Mouse (Mus musculus) stomach, embryonic 14.5 days (tissue): ENCODE results near the gene Mthfr. TPM values are rescaled to one million over a fixed set of nuclear protein-coding genes. Genes with fewer than 3 reads are reported as not detected.
"Not testable (repeated sequence)": the region's sequence is repeated elsewhere in the genome, so short reads cannot be mapped to it uniquely, and the experiment has no call there.

Experiments
- ATAC-seq: fragments of 200-750 bp; cut with Nextera tagmentation; 2 replicates; pipeline ENCODE4 v1.8.0; 2017; ENCODE audit warnings: low read depth, moderate TSS enrichment; ENCODE audit not compliant: insufficient number of reproducible peaks, insufficient read depth, low FRiP score
- H3K27ac ChIP-seq: fragments of 300-500 bp; sonication (generic); 2 replicates; pipeline ENCODE4 v1.5.1; 2014; ENCODE audit warnings: mild to moderate bottlenecking, low read length, moderate library complexity, mixed read lengths
- H3K27me3 ChIP-seq: fragments of 300-500 bp; sonication (generic); 2 replicates; pipeline ENCODE4 v1.6.1; 2014; ENCODE audit warnings: low read length, control low read depth, mixed read lengths; ENCODE audit not compliant: control insufficient read depth, insufficient read depth
- H3K36me3 ChIP-seq: fragments of 300-500 bp; sonication (generic); 2 replicates; pipeline ENCODE4 v1.6.1; 2014; ENCODE audit warnings: mild to moderate bottlenecking, control low read depth, low read length, moderate library complexity, mixed read lengths; ENCODE audit not compliant: control insufficient read depth, insufficient read depth
- H3K4me1 ChIP-seq: fragments of 300-500 bp; sonication (generic); 2 replicates; pipeline ENCODE4 v1.6.1; 2014; ENCODE audit warnings: low read length, control low read depth, mixed read lengths; ENCODE audit not compliant: control insufficient read depth, insufficient read depth
- H3K4me2 ChIP-seq: fragments of 300-500 bp; sonication (generic); replicated peaks from 2 replicates; pipeline ENCODE4 v1.6.1; 2014; ENCODE audit warnings: low read depth, low read length, control low read depth
- H3K4me3 ChIP-seq: fragments of 300-500 bp; sonication (generic); 2 replicates; pipeline ENCODE4 v1.5.1; 2014; ENCODE audit warnings: low read depth, low read length, control low read depth
- H3K9ac ChIP-seq: fragments of 300-500 bp; sonication (generic); replicated peaks from 2 replicates; pipeline ENCODE4 v1.6.1; 2014; ENCODE audit warnings: low read depth, mild to moderate bottlenecking, control low read depth, low read length, moderate library complexity, mixed read lengths
- H3K9me3 ChIP-seq: fragments of 300-500 bp; sonication (generic); 2 replicates; pipeline ENCODE4 v1.6.1; 2016; ENCODE audit warnings: low read depth, low read length, control low read depth; ENCODE audit not compliant: control insufficient read depth
- WGBS: fragments of 180-500 bp; shearing (Covaris S2); extraction: QIAGEN DNeasy Blood & Tissue Kit; methylation state at CpG from one replicate; pipeline ENCODE4 v1.1.7; 2014; 5-methylcytosine and 5-hydroxymethylcytosine counted together
- polyA plus RNA-seq: library from polyadenylated mRNA; unstranded; fragments of >200 nt; fragmentation: Nextera tagmentation; extraction: Ambion mirVana; gene quantifications from 2 replicates; pipeline ENCODE4 v1.2.1, GENCODE M21; 2014

Mthfr gene
- polyA plus RNA-seq, 1 experiment from 2014 or later = 18.0 TPM

GRCm38 (mm10) chr4:148043327-148043726 is 4.5 kb downstream of the Mthfr start:
- 83% methylated on average over 6 of the region's 8 CpGs for WGBS

GRCm38 (mm10) chr4:148044113-148044512 is 5.2 kb downstream of the Mthfr start:
- Histone ChIP-seq H3K4me1 (peaks cover 25% of the 10 kb centered on the region), H3K4me3 (no peak overlapping the region), H3K36me3 (peaks cover 18% of the 10 kb centered on the region), H3K9me3 (no peaks in the 10 kb centered on the region), H3K27ac (no peak overlapping the region), H3K27me3 (no peaks in the 10 kb centered on the region), H3K9ac (no peak overlapping the region), H3K4me2 (no peak overlapping the region)
- WGBS = 94% methylated on average over 2 of the region's 2 CpGs
- no peak for ATAC-seq

More at GRCm38 (mm10) chr4:148043327-148043726, 4.5 kb downstream of the Mthfr start:
- H3K9me3 ChIP-seq, H3K27me3 ChIP-seq, H3K27ac ChIP-seq, H3K9ac ChIP-seq, H3K4me2 ChIP-seq, ATAC-seq, H3K4me3 ChIP-seq: not testable (repeated sequence)
- peaks cover 25% of the 10 kb centered on the region for H3K4me1 ChIP-seq
- H3K36me3 ChIP-seq = peaks cover 17% of the 10 kb centered on the region

GRCm38 (mm10) chr4:148046450-148047031 is 7.7 kb downstream of the Mthfr start:
- H3K9me3 ChIP-seq = no peaks in the 10 kb centered on the region
- no peak overlapping the region for H3K4me3 ChIP-seq
- no peaks in the 10 kb centered on the region for H3K27me3 ChIP-seq
- no peak overlapping the region for H3K4me2 ChIP-seq
- no peak overlapping the region for H3K9ac ChIP-seq
- 64% methylated on average over 4 of the region's 4 CpGs for WGBS
- ATAC-seq = peak; percentile 40; the same call in 1 of the 2 replicates
- H3K36me3 ChIP-seq = peaks cover 30% of the 10 kb centered on the region
- no peak overlapping the region for H3K27ac ChIP-seq
- H3K4me1 ChIP-seq = peaks cover 7% of the 10 kb centered on the region; the same call in 1 of the 2 replicates

- not testable (repeated sequence) for H3K4me1 ChIP-seq, H3K4me2 ChIP-seq, H3K9ac ChIP-seq, H3K9me3 ChIP-seq, ATAC-seq, H3K27me3 ChIP-seq, H3K4me3 ChIP-seq, H3K27ac ChIP-seq
- 87% methylated on average over 3 of the region's 3 CpGs for WGBS
- peaks cover 55% of the 10 kb centered on the region for H3K36me3 ChIP-seq
These were observed 11.6 kb downstream of the Mthfr start for GRCm38 (mm10) chr4:148050396-148050914.

GRCm38 (mm10) chr4:148051046-148051776 is 12.3 kb downstream of the Mthfr start:
- Histone ChIP-seq H3K4me1 (no peaks in the 10 kb centered on the region), H3K4me2 (no peak overlapping the region), H3K9me3 (no peaks in the 10 kb centered on the region), H3K27me3 (no peaks in the 10 kb centered on the region), H3K27ac (no peak overlapping the region), H3K36me3 (peaks cover 62% of the 10 kb centered on the region), H3K9ac (no peak overlapping the region), H3K4me3 (no peak overlapping the region)
- ATAC-seq = no peak
- 92% methylated on average over 13 of the region's 13 CpGs for WGBS

- Histone ChIP-seq H3K27me3 (no peaks in the 10 kb centered on the region), H3K4me3 (no peak overlapping the region), H3K36me3 (peaks cover 66% of the 10 kb centered on the region), H3K4me2 (no peak overlapping the region), H3K4me1 (no peaks in the 10 kb centered on the region), H3K27ac (no peak overlapping the region), H3K9ac (no peak overlapping the region), H3K9me3 (no peaks in the 10 kb centered on the region)
- WGBS = 91% methylated on average over 11 of the region's 11 CpGs
- ATAC-seq = no peak
These were observed 13.0 kb downstream of the Mthfr start for GRCm38 (mm10) chr4:148051886-148052285.

GRCm38 (mm10) chr4:148052976-148053375 is 14.1 kb downstream of the Mthfr start:
- Histone ChIP-seq H3K9me3 (no peaks in the 10 kb centered on the region), H3K4me2 (no peak overlapping the region), H3K4me3 (no peak overlapping the region), H3K27me3 (no peaks in the 10 kb centered on the region), H3K27ac (no peak overlapping the region), H3K36me3 (peaks cover 69% of the 10 kb centered on the region), H3K4me1 (no peaks in the 10 kb centered on the region), H3K9ac (no peak overlapping the region)
- ATAC-seq = 0 out of 2 replicates have a peak, but pooled peaks have one; percentile 40
- 64% methylated on average over 2 of the region's 2 CpGs for WGBS

GRCm38 (mm10) chr4:148053417-148053920 is 14.6 kb downstream of the Mthfr start:
- H3K27ac ChIP-seq = no peak overlapping the region
- H3K36me3 ChIP-seq = peaks cover 70% of the 10 kb centered on the region
- no peaks in the 10 kb centered on the region for H3K27me3 ChIP-seq
- H3K9me3 ChIP-seq = no peaks in the 10 kb centered on the region
- no peaks in the 10 kb centered on the region for H3K4me1 ChIP-seq
- H3K4me3 ChIP-seq = no peak overlapping the region
- H3K4me2 ChIP-seq = no peak overlapping the region
- 89% methylated on average over 12 of the region's 12 CpGs for WGBS
- no peak for ATAC-seq
- H3K9ac ChIP-seq = no peak overlapping the region
